Mouse (Mus musculus) intestine, postnatal 0 days (tissue): ENCODE results near the gene Cldn14. TPM values are rescaled to one million over a fixed set of nuclear protein-coding genes. Genes with fewer than 3 reads are reported as not detected.

Experiments used
- ATAC-seq: fragments of 200-750 bp; cut with Nextera tagmentation; 2 replicates; pipeline ENCODE4 v1.8.0; 2017; ENCODE audit warnings: mild to moderate bottlenecking, moderate TSS enrichment, moderate library complexity
- H3K27ac ChIP-seq: fragments of 300-500 bp; sonication (generic); 2 replicates; pipeline ENCODE4 v1.5.1; 2014; ENCODE audit warnings: mild to moderate bottlenecking, low read depth, low read length, moderate library complexity
- H3K27me3 ChIP-seq: fragments of 300-500 bp; sonication (generic); replicated peaks from 2 replicates; pipeline ENCODE4 v1.6.1; 2014; ENCODE audit warnings: low read length, mixed read lengths; ENCODE audit not compliant: control insufficient read depth, insufficient read depth
- H3K36me3 ChIP-seq: fragments of 300-500 bp; sonication (generic); 2 replicates; pipeline ENCODE4 v1.6.1; 2014; ENCODE audit warnings: mild to moderate bottlenecking, moderate library complexity; ENCODE audit not compliant: control insufficient read depth, insufficient read depth
- H3K4me1 ChIP-seq: fragments of 300-500 bp; sonication (generic); replicated peaks from 2 replicates; pipeline ENCODE4 v1.6.1; 2014; ENCODE audit warnings: antibody characterized with exemption, low read length, mixed read lengths; ENCODE audit not compliant: control insufficient read depth, insufficient read depth
- H3K4me2 ChIP-seq: fragments of 300-500 bp; sonication (generic); replicated peaks from 2 replicates; pipeline ENCODE4 v1.6.1; 2014; ENCODE audit warnings: low read depth, mild to moderate bottlenecking, moderate library complexity
- H3K4me3 ChIP-seq: fragments of 300-500 bp; sonication (generic); 2 replicates; pipeline ENCODE4 v1.5.1; 2014; ENCODE audit warnings: low read depth, low read length
- H3K9ac ChIP-seq: fragments of 300-500 bp; sonication (generic); 2 replicates; pipeline ENCODE4 v1.6.1; 2014; ENCODE audit warnings: mild to moderate bottlenecking, low read depth, low read length
- H3K9me3 ChIP-seq: fragments of 300-500 bp; sonication (generic); 2 replicates; pipeline ENCODE4 v1.6.1; 2016; ENCODE audit warnings: mixed run types; ENCODE audit not compliant: control insufficient read depth
- CTCF ChIP-seq: sonication (generic); IDR thresholded peaks from 2 replicates; pipeline ENCODE4 v1.5.1; 2016; ENCODE audit warnings: low read depth, mild to moderate bottlenecking, control low read depth, antibody characterized with exemption, moderate library complexity
- WGBS: fragments of 180-500 bp; shearing (Covaris S2); extraction: QIAGEN DNeasy Blood & Tissue Kit; methylation state at CpG from one replicate; pipeline ENCODE4 v1.1.7; 2014; 5-methylcytosine and 5-hydroxymethylcytosine counted together
- polyA plus RNA-seq: library from polyadenylated mRNA; unstranded; fragments of >200 nt; fragmentation: Nextera tagmentation; extraction: Ambion mirVana; gene quantifications from 2 replicates; pipeline ENCODE4 v1.2.1, GENCODE M21; 2015

Gene Cldn14
- polyA plus RNA-seq, 1 experiment from 2014 or later: 2.3 TPM

GRCm38 (mm10) chr16:93920673-93921072, 88.0 kb downstream of the Cldn14 start:
- no peak overlapping the region for H3K27ac ChIP-seq
- H3K9me3 ChIP-seq: no peaks in the 10 kb centered on the region
- 0 out of 2 replicates have a peak, but pooled peaks cover 3% of the 10 kb centered on the region for H3K4me1 ChIP-seq
- H3K36me3 ChIP-seq: no peaks in the 10 kb centered on the region
- no peak overlapping the region for H3K4me3 ChIP-seq
- TF ChIP-seq CTCF: no peak
- no peak overlapping the region for H3K4me2 ChIP-seq
- no peak overlapping the region for H3K9ac ChIP-seq
- H3K27me3 ChIP-seq: no peaks in the 10 kb centered on the region
- no peak for ATAC-seq
- WGBS: 75% methylated on average over 4 of the region's 4 CpGs

GRCm38 (mm10) chr16:93919189-93919588, 89.4 kb downstream of the Cldn14 start:
- whole genome bisulfite sequencing: 81% methylated on average over 20 of the region's 20 CpGs
- Histone ChIP-seq H3K4me1 (0 out of 2 replicates have a peak, but pooled peaks cover 3% of the 10 kb centered on the region), H3K9ac (no peak overlapping the region), H3K27me3 (no peaks in the 10 kb centered on the region), H3K9me3 (no peaks in the 10 kb centered on the region), H3K4me3 (no peak overlapping the region), H3K4me2 (no peak overlapping the region), H3K36me3 (no peaks in the 10 kb centered on the region), H3K27ac (no peak overlapping the region)
- no peak for ATAC-seq
- no peak for TF ChIP-seq CTCF

GRCm38 (mm10) chr16:93918679-93919060, 90.0 kb downstream of the Cldn14 start:
- peak overlapping the region; percentile 45; the same call in 1 of the 2 replicates for H3K4me2 ChIP-seq
- no peak for ATAC-seq
- WGBS: 63% methylated on average over 8 of the region's 8 CpGs

GRCm38 (mm10) chr16:93917712-93918678, 90.6 kb downstream of the Cldn14 start:
- H3K4me3 ChIP-seq: no peak overlapping the region
- H3K27ac ChIP-seq: peak overlapping the region; percentile 99
- TF ChIP-seq CTCF: peak; percentile 91
- H3K9ac ChIP-seq: no peak overlapping the region
- H3K9me3 ChIP-seq: no peaks in the 10 kb centered on the region
- peak overlapping the region; percentile 45 for H3K4me2 ChIP-seq
- 17% methylated on average over 22 of the region's 22 CpGs for WGBS
- no peaks in the 10 kb centered on the region for H3K36me3 ChIP-seq
- H3K27me3 ChIP-seq: no peaks in the 10 kb centered on the region
- ATAC-seq: peak; percentile 90
- 0 out of 2 replicates have a peak, but pooled peaks cover 3% of the 10 kb centered on the region for H3K4me1 ChIP-seq

More at GRCm38 (mm10) chr16:93918679-93919060, 90.0 kb downstream of the Cldn14 start:
- Histone ChIP-seq H3K36me3 (no peaks in the 10 kb centered on the region), H3K27me3 (no peaks in the 10 kb centered on the region), H3K4me1 (0 out of 2 replicates have a peak, but pooled peaks cover 3% of the 10 kb centered on the region), H3K9ac (no peak overlapping the region), H3K27ac (no peak overlapping the region), H3K9me3 (no peaks in the 10 kb centered on the region), H3K4me3 (no peak overlapping the region)
- TF ChIP-seq CTCF: no peak

GRCm38 (mm10) chr16:93915338-93915849, 93.2 kb downstream of the Cldn14 start:
- 44% methylated on average over 8 of the region's 10 CpGs for WGBS
- H3K27ac ChIP-seq: no peak overlapping the region
- H3K9me3 ChIP-seq: no peaks in the 10 kb centered on the region
- H3K36me3 ChIP-seq: no peaks in the 10 kb centered on the region
- no peak overlapping the region for H3K4me2 ChIP-seq
- TF ChIP-seq CTCF: peak; percentile 66
- H3K27me3 ChIP-seq: no peaks in the 10 kb centered on the region
- peaks cover 3% of the 10 kb centered on the region; the same call in 1 of the 2 replicates for H3K4me1 ChIP-seq
- H3K9ac ChIP-seq: no peak overlapping the region
- no peak overlapping the region for H3K4me3 ChIP-seq
- no peak for ATAC-seq

GRCm38 (mm10) chr16:93913881-93914576, 94.6 kb downstream of the Cldn14 start:
- peaks cover 3% of the 10 kb centered on the region; the same call in 1 of the 2 replicates for H3K4me1 ChIP-seq
- H3K4me3 ChIP-seq: no peak overlapping the region
- no peaks in the 10 kb centered on the region for H3K27me3 ChIP-seq
- H3K27ac ChIP-seq: no peak overlapping the region
- H3K9ac ChIP-seq: no peak overlapping the region
- H3K36me3 ChIP-seq: no peaks in the 10 kb centered on the region
- WGBS: 73% methylated on average over 10 of the region's 10 CpGs
- TF ChIP-seq CTCF: no peak
- no peak for ATAC-seq
- H3K9me3 ChIP-seq: no peaks in the 10 kb centered on the region
- no peak overlapping the region for H3K4me2 ChIP-seq
